Mouse (Mus musculus) liver, adult 2 months (tissue): ENCODE data around the gene Trim59.

Experiments used
- CTCF ChIP-seq: fragments of 200-500 bp; IDR thresholded peaks from 2 replicates; pipeline ENCODE4 v1.5.1; 2011; ENCODE audit warnings: low read depth, low read length, control low read depth
- POLR2A ChIP-seq: fragments of 200-500 bp; IDR thresholded peaks from 2 replicates; pipeline ENCODE4 v1.6.1; 2011; ENCODE audit warnings: low read length, control low read depth; ENCODE audit not compliant: insufficient read depth; ENCODE audit errors: extremely low read depth

- TF ChIP-seq POLR2A (no peak), CTCF (no peak)
These were observed 4.5 kb upstream of the Trim59 start for GRCm38 (mm10) chr3:69049011-69049410.
